Mouse (Mus musculus) heart, postnatal 14 days (tissue): ENCODE results near the gene Smarcc1. TPM values are rescaled to one million over a fixed set of nuclear protein-coding genes. Genes with fewer than 3 reads are reported as not detected.
"Not testable (repeated sequence)": the region's sequence is repeated elsewhere in the genome, so short reads cannot be mapped to it uniquely, and the experiment has no call there.

Experiments
- DNase-seq, 2 experiments: peaks; one replicate each; pipeline ENCODE4 v3.0.0; 2021 to 2022
- intact Hi-C: fragments of 180-260 bp; cut with DNase I; formaldehyde crosslinking; loops from one replicate; pipeline ENCODE4 v1.15.1; 2025
- total RNA-seq, 2 experiments: library from RNA; stranded (reverse); gene quantifications; 2 replicates each; pipeline ENCODE4 v1.2.3; 2021

Gene Smarcc1
- total RNA-seq, 2 experiments from 2014 or later: 27.7 to 30.6 TPM

DNA sequence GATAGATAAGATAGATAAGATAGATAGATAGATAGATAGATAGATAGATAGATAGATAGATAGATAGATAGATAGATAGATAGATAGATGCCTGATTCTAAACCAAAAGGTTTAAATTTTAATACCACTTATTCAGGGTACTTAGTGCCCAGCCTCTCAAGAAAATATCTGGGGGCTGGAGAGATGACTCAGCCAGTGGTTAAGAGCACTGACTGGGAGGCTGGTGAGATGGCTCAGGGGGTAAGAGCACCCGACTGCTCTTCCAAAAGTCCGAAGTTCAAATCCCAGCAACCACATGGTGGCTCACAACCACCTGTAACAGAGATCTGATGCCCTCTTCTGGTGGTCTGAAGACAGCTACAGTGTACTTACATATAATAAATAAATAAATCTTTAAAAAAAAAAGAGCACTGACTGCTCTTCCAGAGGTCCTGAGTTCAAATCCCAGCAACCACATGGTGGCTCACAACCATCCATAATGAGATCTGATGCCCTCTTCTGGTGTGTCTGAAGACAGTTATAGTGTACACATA lies 6.6 kb downstream of the Smarcc1 start:
- intact Hi-C loops, DNase-seq: not testable (repeated sequence)

DNA sequence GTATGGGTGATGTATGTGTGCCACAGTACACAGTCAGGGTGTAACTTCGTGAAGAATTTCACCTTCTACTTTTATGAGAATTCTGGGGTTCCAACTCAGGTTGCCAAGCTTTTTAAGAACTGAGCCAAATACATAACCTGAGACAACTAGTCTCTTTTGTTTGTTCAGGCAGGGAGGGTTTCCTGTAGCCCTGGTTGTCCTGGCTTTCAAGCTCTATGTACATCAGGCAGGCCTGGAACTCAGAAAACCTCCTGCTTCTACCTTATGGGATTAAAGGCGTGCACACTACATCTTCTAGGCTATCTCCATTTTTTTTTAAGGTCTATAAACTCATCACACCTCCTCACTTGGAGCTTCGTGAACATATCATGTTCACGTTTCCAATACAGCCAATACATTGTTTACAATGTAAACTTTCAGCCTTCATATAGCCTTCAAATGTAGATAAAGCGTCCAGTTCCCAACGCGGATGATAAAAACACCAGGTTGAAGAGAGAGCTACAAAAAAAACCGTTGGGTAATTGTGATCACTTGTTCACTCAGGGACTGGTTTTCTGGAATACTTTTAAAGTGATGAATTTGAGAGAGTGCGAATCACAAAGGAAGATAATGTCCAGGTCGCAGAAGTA lies 13.5 kb downstream of the Smarcc1 start:
- intact Hi-C loops: no loop called here
- DNase-seq: no peak

DNA sequence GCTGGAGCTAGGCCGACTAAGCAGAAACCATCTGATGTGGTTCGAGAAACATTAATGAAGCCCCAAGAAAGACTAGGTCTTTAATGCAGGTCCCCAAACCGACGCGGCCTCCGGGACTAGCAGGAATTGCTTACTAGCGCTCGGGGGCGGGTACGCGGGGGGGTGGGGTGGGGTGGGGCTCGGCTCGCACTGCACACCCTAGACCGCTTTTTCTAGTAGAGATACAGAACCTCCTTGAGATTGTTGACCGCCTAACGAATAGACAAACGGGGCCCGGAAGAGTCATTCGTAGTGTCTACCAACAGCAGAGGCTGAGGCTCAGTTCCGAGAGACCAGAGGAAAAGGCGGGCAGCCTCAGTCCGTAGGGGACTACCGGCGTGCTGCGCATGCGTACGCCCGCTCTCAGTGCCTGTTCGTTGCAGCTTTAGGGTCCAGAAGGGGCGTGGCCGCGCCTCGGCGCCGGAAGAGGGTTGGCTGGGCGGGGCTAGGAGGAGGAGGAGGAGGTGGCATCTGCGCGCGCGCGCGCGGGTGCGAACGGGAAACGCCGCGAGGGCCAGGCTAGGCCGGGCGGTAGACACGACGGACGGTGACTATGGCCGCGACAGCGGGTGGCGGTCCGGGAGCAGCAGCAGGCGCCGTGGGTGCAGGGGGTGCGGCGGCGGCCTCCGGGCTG lies 14.2 kb downstream of the Smarcc1 start:
- DNase-seq: peak; percentile 100
- intact Hi-C loops: no loop called here

DNA sequence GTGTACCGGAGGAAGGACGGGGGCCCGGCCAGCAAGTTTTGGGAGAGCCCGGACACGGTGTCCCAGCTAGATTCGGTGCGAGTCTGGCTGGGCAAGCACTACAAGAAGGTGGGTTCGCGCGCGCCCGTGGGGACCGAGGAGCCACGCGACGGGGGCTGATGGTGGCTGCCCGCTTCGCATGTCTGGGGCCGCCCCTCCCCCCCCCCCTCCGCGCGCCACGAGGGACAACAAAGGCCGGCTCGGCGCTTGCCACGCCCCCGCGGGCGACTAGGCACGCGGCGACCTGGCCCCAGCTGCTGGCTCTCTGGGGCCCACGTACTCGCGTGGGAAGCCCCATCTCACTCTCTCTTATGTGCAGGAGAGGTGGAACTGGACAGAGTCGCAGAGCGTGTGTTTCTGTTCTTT lies 14.7 kb downstream of the Smarcc1 start:
- DNase-seq: peak; percentile 51 to 58
- intact Hi-C loops: no loop called here

DNA sequence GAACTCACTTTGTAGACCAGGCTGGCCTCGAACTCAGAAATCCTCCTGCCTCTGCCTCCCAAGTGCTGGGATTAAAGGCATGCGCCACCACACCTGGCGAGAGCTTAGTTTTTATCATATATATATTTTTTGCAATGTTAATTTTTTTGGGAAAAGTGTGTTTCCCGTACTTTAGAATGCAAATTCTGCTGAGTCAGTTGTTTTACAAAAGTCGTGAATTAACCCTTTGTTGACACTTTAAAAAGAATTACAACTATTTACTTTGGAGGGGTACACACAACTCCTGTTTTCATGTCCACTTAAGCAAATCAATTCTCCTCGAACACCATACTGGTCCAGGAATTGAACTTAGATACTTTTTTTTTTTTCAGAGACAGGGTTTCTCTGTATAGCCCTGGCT lies 15.4 kb downstream of the Smarcc1 start:
- no peak for DNase-seq
- intact Hi-C loops: no loop called here

DNA sequence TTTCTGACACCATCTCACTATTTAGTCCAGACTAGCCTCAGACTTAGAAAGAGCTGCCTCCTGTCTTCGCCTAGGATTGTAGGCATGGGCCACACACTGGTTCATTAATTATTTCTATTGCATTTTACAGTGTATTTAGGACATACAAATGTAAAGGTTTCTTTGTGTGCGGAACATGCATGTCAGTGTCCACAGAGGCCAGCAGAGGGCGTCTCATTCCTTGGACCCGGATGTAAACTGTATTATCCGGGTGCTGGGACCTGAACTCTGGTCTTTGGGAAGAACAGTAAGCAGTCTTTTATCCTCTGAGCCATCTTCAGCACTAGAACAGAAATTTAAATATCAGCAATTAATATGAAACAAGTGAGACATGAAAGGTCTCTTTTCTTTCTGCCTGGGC lies 16.7 kb downstream of the Smarcc1 start:
- no peak for DNase-seq
- intact Hi-C loops: no loop called here

DNA sequence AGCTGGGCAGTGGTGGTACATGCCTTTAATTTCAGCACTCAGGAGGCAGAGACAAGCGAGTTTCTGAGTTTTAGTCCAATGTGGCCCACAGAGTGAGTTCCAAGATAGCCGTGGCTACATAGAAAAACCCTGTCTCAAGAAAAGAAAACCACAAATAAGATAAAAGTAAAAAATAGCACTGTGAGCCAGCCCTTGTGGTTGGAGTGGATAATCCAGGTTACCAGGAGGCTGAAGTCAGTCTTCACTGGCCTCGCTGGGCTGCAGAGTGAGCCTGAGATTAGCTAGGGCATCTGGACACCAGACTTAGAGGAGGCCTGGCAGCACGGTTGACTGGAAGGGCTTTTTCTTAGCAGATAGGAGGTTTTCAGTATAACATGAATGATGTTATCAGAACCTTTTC lies 21.6 kb downstream of the Smarcc1 start:
- no peak for DNase-seq
- intact Hi-C loops: no loop called here

DNA sequence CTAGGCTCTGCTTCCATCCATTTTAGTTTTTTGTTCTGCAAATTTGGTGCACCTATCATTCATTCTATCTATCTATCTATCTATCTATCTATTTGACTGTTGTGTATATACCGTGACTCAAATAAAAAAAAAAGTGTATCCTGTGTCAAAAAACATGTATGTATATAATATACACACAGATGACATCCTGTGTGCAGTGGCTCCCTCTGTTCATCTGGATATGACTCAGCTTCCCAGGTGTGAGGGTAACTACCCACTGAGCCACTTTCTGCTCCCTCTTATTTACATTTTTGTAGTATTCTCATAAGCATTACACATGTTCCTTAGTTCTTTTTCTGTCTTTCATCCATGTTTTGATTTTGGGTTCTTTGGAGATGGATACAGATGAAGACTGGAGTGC lies 24.6 kb downstream of the Smarcc1 start:
- intact Hi-C loops: no loop called here
- no peak for DNase-seq

DNA sequence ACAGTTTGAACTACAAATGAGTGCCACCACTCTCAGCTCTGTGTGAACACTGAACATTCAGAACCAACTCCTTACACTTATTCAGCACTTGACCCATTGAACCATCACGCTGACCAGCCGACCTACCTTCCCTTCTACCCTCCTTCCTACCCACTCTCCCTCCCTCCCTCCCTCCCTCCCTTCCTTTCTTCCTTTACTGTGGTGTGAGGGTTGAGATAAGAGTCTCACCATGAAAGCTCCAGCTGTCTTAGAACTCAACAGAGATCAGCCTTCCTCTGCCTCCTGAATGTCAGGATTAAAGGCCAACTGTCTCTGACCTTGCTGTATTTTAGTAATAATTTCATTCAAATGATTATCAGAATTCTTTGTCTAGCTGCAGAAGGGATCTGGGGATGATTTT lies 31.1 kb downstream of the Smarcc1 start:
- intact Hi-C loops: no loop called here
- DNase-seq: no peak

DNA sequence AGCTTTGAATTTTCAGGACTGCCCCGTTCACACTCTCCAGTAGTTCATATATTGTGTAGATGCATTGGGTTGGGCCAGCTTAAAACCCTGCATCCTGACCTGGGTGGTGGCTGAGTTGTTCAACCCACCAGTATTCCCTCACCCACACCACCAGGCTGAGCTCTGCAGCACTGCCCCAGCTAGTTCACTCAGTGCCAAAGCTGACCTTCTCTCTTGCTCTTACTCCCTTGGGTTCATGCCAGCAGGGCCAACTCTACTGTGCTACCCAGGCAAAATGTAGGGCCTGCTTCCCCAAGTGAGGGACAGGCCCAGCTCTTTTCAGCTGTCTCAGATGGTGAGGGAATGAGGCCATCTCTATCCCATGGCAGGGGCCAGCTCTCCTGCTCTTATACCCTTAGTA lies 41.5 kb downstream of the Smarcc1 start:
- intact Hi-C loops: no loop called here
- DNase-seq: no peak

DNA sequence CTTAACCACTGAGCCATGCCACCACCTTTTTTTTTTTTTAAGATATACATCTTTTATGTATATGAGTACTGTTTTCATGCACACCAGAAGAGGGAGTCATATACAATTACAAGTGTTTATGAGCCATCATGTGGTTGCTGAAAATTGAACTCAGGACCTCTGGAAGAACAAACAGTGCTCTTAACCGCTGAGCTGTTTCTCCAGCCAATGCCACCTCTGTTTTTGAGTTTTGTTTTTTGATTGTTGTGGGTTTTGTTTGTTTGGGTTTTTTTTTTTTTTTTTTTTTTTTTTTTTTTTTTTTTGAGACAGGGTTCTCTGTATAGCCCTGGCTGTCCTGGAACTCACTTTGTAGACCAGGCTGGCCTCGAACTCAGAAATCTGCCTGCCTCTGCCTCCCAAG lies 43.0 kb downstream of the Smarcc1 start:
- intact Hi-C loops, DNase-seq: not testable (repeated sequence)

DNA sequence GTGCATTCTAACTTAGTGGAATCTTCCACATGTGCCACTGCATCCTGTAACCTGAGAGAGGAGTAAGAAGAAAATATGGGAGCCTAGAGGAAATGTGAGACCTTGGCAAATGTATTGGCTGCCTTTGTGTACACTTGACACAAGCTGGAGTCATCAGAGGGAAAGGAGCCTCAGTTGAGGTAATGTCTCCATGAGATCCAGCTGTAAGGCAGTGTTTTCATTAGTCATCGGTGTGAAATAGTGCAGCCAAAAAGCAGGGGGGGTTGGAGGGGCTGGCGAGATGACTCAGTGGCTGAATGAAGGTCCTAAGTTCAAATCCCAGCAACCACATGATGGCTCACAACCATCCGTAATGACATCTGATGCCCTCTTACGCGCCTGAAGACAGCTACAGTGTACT lies 44.9 kb downstream of the Smarcc1 start:
- no peak for DNase-seq
- intact Hi-C loops: no loop called here

DNA sequence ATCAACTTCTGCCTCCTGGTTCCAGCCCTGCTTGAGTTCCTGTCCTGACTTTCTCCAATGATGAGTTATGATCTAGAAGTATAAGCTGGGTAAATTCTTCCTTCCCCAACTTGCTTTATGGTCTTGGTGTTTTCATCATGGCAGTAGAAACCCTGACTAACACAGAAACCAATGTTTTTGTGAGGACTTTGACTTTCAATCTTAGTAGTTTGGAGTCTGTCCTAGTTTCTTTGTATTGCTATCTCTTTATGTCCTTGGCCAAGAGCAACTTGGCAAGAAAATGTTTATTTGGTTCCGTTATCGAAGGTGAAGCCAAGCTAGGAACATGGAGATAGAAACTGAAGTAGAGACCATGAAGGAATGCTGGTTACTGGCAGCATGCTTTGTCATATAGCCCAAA lies 45.6 kb downstream of the Smarcc1 start:
- intact Hi-C loops: no loop called here
- no peak for DNase-seq

DNA sequence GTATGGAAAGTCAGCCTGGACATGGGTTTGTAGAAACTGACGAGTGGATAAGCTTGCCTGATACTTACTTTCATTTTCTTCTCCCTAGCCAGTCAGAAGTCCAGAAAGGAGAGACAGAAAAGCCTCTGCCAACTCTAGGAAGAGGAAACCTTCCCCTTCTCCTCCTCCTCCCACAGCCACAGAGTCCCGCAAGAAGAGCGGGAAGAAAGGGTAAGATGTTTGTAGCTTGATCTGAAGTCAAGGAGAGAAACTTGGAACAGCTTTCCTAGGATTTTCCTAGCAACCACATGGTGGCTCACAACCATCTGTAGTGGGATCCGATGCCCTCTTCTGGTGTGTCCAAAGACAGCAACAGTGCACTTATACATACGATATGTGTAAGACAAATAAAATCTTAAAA lies 53.4 kb downstream of the Smarcc1 start:
- no peak for DNase-seq
- intact Hi-C loops: loop anchor here (10.0 kb wide), 1 partner anchor 124 kb away; no protein-coding TSS in a partner anchor

DNA sequence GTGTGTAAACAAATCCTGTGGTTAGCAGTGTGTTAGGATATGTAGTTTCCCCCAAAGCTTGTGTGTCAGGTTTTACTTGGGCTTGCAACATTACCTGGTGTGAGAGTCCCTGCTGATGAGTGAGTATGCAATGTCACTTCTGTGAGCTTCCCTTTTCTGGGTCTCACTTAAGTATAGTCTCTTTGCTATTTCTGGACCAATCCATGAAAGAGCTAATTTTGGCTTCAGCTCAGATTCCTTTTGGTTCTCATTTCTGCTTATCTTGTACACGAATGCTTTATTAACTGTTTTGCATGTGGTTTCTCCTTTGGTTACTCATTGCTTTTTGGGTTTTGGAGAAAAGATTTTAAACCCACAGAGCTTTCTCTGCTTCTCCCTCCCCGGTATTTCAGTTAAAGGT lies 82.4 kb downstream of the Smarcc1 start:
- no peak for DNase-seq
- intact Hi-C loops: no loop called here

DNA sequence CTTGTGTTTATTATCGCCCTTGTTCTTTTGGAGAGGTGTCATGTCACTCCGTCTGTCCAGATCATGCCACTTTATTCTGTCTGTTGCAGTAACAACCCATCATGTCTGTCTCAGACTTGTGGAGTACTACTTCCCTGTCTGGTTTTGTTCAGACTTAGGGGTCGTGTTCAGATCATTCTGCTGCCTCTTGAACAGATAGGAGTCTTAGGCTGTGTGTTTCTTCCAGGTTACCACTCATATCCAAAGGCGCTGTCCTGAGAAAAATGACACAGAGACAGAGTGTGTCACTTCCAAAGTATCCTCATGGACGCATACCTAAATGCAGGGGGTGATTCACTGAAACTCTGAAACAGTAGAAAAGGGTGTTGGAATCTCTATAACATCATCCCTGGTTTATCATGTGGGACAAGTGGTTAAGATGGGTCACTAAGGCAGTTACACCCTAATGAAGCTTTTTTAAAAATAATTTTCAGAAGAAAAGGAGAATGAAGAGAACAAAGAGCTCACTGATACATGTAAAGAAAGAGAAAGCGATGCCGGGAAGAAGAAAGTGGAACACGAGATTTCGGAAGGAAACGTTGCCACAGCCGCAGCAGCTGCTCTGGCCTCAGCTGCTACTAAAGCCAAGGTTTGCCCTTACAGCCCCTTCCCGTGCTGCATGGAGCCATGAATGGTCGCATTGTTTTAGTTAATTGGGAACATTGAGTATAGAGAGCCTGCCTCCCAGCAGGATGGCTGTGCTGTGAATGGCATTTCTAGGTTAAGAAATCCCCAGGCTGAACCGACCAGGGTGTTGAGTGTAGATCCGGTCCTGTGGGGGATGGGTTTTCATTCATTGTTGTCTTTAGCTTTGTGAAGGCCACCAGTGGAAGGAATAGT lies 88.3 kb downstream of the Smarcc1 start:
- DNase-seq: no peak
- intact Hi-C loops: no loop called here

DNA sequence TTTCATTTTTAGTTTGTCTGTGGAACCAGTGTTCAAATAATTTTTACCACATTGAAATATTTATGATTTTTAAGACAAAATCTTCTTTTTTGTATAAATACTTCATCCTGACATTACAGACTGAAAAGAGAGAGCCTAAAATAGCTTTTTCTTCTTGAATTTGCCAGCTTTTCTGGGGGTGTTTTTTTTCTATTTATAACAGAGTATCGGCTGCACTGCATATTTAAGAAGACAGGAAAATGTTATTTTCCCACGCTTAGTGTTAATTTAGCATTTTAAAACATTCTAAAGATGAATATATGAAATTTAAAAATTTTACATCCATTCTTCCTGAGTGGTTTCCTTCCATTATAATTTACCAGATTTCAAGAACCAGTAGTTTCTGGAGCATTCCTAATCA lies 88.9 kb downstream of the Smarcc1 start:
- intact Hi-C loops: no loop called here
- DNase-seq: no peak

DNA sequence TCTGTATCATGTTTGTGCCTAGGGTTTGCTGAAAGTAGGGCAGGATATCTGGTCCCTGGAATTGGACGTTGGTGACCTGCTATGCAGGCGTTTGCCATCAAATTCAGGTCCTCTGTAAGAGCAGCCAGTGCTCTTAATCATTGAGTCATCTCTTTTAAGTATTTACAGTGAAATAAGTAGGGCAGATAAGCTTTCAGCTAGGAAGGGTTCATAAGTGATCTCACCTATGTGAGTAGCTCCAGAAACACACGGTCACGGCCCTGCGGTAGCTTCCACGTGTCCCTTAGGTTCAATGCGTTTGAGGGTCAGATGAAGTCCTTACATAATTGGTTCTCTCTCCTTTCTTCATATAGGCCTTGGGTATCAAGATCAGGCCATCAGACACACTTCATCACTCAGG lies 90.8 kb downstream of the Smarcc1 start:
- DNase-seq: no peak
- intact Hi-C loops: no loop called here

DNA sequence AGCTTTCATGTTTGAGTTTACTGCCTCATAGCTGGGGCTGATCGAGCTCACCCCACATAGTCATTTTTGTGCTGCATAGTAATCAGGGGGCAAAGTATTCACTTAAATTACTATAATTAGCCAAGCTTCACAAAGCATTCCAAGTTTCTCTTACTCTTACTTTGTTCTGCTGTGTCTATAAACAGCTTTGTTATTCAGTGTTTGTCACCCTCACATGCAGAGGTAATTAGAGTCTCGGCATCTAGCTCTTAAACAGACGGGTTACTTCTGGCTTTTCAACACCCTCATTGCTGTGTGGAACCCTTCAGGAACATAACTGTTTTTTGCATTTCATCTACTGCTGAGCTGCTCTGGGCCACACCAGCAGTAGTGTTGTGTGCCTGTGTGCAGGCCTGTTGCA lies 91.5 kb downstream of the Smarcc1 start:
- intact Hi-C loops: no loop called here
- DNase-seq: no peak

DNA sequence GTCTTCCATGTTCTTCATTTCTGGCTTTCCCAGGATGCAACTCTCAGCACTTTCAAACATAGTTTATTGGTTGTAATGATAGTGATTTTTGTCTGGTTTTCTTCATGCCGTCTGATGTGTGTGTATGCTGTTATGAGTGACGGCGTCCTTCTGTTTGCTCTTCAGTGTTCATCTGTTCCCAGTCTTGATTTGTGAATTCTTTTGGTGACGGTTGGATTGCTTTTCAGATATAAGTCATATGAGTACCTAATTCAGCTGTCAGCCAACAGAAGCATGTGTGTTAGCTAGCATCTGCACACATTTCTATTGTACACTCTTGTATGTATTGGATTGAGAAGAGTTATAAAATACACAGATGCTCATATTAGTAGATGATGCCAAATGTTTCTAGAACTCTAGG lies 106.8 kb downstream of the Smarcc1 start:
- intact Hi-C loops: no loop called here
- DNase-seq: no peak

DNA sequence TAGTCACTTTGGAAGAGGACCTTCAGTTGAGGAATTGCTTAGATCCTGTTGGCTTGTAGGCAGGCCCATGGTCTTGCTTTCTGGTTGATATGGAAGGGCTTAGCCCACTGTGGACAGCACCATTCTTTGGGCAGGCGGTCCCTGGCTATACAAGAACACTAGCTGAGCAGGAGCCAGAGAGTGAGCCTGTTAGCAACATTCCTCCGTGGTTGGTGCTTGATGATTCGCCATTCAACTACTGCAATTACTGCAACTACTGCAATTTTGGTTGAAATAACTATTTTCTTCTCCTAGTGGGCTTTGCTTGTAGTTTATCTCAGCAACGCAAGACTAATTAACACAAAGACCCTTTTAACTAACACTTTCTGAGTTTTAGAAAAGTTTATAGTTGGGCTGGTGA lies 108.7 kb downstream of the Smarcc1 start:
- DNase-seq: no peak
- intact Hi-C loops: no loop called here
